Mouse (Mus musculus) cerebellum, adult 11 months (tissue): ENCODE results near the gene Mark2.

Source experiments
- DNase-seq: peaks from one replicate; pipeline ENCODE4 v3.0.0; 2022

The Mark2 gene

GRCm38 (mm10) chr19:7265478-7266191 is 76.0 kb downstream of the Mark2 start:
- DNase-seq, result peak; percentile 44

GRCm38 (mm10) chr19:7264766-7265331 is 76.8 kb downstream of the Mark2 start:
- DNase-seq, result peak; percentile 29

- DNase-seq, result peak; percentile 79
These were observed 77.4 kb downstream of the Mark2 start for GRCm38 (mm10) chr19:7264088-7264765.

DNA sequence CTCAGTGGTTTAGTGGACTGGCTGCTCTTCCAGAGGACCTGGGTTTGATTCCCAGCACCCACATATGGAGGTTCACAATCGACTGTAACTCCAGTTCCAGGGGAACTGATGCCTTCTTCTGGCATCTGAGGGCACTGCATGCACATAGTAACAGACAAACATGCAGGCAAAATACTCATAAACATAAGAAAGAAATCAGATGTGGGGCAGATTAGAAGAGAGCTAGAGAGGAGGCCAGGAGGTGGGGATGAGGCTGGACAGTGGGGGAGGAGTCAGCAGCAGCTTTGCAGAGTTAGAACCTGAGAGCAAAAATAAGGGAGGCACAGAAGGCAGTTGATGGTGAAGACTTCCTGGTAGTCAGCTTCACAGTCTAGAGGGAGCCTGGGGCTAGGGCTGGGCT is 79.1 kb downstream of the Mark2 start:
- DNase-seq, result no peak

DNA sequence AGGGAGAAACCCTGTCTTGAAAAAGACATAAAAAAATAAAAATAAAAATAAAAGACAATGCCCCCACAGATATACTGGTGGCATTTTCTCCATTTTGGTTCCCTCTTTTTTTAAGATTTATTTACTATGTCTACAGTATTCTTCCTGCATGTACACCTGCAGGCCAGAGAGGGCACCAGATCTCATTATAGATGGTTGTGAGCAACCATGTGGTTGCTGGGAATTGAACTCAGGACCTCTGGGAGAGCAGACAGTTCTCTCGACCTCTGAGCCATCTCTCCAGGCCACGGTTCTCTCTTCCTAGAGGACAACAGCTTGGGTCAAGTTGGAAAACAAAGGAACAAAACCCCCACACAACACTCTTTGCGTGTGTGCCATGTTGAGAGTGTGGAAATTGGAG is 79.7 kb downstream of the Mark2 start:
- DNase-seq, result no peak

DNA sequence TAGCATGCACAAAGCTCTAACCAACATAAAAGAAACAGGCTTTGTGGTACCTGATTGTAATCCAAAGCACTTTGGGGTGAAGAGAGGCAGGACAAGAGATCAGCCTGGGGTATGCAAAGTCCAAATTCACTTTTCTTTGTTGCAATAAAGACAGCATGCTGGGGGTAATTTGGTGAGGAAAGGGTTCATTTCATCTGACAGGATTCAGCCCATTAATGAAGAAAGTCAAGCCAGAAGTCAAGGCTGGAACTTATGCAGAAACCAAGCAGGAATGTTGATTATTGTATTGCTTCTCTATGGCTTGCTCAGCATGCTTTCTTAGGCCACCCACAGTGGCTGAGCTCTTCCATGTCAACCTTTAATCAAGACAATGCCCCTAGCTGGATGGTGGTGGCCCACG is 80.2 kb downstream of the Mark2 start:
- no peak for DNase-seq

DNA sequence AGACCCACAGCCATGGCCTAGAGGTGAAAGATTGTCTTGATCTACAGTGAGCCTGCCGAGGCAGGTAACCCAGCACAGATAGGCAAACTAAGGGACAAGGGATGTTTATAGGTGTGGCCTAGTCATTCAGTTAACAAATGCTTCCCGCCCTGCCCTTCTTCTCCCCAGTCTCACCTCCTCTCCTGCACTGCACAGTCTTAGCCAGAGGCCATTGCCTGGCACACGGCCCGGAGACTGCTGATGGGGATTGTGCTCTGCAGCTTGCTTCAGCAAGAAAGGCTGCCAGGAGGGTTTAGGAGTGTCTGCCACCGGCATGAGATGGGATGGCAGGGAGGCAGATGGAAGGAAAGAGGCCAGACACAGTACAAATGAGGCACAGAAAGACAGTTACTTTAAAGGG is 83.8 kb downstream of the Mark2 start:
- DNase-seq, result no peak

GRCm38 (mm10) chr19:7246021-7246420 is 95.6 kb downstream of the Mark2 start:
- DNase-seq, result no peak

DNA sequence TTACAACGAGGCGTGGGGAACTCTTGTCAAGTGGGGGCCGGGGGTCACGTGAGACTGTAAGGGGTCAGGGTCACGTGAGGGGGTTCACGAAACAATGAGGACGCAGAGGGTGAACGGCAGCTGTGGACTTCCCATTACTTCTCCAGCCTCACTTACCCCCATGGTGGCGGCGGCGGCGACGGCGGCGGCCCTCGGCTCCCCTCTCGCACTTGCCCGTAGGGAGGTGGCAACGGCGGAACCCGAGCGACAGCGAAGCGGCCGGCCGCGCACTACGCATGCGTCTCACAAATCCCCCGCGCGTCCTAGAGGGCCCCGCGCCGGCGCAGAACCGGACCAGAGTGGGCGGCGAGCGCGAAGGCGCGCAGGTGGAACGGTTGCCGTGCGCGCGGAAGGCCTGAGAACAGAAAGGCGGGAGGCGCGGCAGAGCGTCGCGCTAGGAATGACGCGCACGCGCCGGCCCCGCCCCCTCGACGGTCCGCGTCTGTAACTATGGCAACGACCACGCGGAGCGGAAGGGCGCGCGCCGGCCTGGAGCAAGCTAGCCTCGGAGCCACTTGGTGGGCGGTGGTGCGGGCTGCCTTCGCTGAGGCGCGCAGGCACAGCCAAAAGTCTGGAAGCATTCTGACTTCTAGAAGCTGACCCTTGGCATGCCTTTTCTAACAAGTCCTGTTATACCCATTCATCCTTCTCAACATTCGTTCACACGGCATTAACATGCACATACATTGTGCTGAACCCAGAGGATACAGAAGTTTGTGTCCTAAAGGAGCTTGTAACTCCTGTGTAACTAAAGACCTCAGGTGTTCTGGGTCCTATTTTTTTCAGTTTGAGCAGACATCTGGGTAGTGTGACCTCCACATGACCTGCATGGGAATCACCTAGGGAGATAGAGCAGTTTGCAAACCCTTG is 100.6 kb downstream of the Mark2 start, which contains the start of gene Naa40:
Gene Naa40 (minus strand): TSS at position 402 of the 909 bp plus-strand sequence.
- peak; percentile 94 for DNase-seq

GRCm38 (mm10) chr19:7240291-7240690 is 101.4 kb downstream of the Mark2 start:
- DNase-seq, result no peak

GRCm38 (mm10) chr19:7239574-7239973 is 102.1 kb downstream of the Mark2 start:
- no peak for DNase-seq

DNA sequence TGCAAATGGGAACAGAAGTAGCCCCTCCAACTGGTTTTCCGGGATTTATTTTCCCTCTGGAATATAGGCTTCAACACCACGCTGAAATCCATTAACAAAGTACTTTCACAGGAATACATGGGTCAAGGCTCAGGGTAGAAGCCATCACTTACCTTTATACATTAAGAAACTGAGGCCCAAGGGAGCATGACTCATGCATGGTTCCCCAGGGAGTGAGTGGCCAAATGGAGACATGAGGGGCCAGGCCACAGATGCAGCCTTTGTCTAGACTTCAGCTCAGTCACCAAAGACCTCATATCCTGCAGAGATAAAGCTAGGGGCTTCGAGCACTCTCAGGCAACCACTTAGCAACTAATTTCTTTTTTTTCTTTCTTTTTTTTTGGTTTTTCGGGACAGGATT is 104.9 kb downstream of the Mark2 start:
- no peak for DNase-seq

DNA sequence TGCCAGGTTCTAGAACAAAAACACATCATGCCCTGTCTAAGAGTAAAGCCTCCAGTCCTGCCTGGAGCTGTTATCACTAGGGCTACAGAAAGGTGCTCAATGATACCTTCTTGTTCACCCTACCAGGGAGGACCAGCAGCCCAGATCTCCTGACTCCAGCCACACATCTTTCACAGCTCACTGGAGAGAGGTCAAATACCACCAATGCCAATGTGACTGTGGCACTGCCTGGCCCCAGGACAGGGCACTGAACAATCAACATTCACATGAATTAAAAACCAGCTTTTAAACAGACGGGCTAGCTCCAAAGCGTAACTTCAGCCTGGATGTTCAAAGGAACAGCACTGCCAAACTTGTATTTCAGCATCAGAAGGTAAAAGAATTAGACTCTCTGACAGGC is 105.6 kb downstream of the Mark2 start:
- DNase-seq, result no peak

GRCm38 (mm10) chr19:7235461-7235860 is 106.2 kb downstream of the Mark2 start:
- no peak for DNase-seq

GRCm38 (mm10) chr19:7234537-7235221 is 107.0 kb downstream of the Mark2 start:
- peak; percentile 70 for DNase-seq

DNA sequence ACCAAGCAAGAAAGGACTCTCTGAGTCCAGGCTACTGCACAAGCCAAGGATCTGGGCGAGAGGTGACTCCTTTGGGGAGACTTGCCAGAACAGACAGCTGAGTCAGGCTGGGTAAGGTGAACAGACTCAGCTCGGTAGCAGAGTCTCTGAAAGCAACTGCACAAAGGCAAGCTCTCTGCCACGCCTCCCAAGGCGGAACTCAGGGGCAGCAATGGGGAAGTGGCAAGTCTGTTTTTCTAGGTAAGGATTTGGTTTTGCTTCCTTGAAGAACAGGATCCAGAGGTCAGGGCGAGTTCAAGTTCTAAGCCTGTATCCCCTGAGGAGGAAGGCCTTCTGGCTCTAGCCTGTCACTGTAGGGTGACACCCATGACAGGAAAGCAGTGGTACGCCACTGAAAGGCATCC is 115.1 kb downstream of the Mark2 start:
- DNase-seq, result no peak
